Mouse (Mus musculus): ENCODE measurements at regions not wholly inside any gene's neighbourhood (a gene's known extent, or its start where the extent isn't known, plus 50 kb on each side); places are given as distances from the start of the nearest gene placed in this dataset.

DNA sequence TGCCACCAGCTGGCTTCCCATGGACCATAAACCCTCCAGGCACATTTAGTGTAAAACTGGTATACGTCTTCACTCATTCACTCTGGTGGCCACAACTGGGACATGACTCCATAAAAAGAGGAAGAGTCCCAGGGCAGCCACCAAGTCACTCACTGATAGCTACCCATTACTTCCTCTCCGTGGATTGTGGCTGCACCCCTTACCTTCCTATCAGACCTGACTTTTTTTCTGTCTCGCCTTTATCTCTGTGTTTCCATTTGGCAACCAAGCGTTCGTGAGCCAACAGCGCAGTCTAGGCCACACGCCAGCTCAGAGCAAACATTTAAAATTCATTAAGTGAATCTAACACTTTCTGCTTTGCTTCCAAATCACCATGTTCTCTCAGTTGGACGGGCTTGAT is 53.9 kb upstream of the Slc44a1 start:
- no peak for DNase-seq (ENCODE audit: low read depth, low spot score)

DNA sequence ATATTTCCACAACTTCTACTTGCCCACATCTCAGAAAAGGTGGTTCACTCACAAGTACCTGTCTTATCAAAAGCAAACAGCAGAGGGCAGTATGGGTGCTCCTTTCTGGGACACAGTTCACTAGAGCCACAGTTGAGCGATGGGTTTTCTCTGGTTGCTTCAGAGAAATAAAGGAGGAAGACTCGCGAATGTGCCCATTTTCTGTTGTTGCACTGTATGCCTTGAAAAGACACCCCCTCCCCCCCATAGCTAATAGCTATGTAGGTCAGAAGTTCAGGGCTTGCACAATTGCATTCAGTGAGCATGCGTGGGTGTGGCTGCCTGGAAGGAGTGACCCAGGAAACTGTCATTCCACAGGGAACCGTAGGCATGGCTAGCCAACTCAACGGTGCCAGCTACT is 55.5 kb upstream of the Slc44a1 start:
- DNase-seq (ENCODE audit: low read depth, low spot score): peak; percentile 69

DNA sequence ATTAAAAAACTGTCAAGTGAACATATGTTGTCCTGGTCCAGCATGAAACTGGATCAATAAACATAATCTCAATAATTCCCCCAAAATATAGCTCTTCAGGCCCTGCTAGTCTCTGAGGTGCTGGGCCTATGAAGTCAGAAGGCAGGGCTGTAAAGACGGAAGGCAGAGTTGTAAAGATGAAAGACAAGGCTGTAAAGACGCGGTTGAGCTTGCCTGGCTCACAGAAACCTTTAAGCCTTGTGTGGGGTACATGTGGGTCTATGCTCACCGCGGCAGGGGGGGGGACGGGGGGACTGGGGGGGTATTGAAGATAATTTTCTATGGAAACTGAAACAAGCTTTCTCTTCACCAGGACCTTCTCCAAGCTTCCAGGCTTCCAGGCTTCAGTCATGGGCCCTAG is 56.1 kb upstream of the Slc44a1 start:
- DNase-seq (ENCODE audit: low read depth, low spot score): no peak

DNA sequence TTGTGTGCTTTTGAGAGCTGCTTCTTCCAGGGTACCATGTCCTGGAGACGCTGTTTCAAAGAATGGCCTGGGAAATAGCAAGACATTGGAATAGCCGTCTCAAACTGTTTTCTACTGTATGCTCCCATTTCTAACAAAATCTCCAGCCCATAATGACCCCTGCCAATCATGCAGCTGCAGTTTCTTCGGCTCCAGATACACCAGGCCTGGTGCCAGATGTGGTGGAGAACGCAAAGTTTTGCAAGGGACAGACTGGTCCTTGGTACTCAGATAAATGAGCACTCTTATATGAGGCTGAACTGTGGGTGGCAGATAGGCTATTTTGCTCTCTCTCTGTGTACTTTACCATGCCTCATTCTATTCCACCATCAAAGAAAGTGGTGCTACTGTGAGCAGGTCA is 58.2 kb upstream of the Slc44a1 start:
- no peak for DNase-seq (ENCODE audit: low read depth, low spot score)

DNA sequence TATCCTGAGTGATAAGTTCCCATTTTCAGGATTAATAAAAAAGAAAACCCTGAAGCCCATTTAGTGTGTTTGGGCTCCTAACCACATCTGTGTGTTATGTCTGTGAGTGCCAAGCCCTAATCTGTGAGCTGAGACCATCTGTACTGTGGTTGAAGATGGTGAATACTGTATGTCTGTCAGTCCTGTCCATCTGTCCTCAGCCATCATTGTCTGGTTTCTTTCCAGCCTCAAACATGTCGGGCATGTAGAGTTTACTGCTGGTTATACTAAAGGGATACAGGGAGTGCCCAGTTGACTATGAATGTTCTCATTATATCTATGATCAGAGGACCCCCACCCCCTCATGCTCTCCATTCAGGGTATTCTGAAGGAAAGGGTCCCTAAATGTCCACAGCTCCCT is 60.4 kb upstream of the Slc44a1 start:
- no peak for DNase-seq (ENCODE audit: low read depth, low spot score)

DNA sequence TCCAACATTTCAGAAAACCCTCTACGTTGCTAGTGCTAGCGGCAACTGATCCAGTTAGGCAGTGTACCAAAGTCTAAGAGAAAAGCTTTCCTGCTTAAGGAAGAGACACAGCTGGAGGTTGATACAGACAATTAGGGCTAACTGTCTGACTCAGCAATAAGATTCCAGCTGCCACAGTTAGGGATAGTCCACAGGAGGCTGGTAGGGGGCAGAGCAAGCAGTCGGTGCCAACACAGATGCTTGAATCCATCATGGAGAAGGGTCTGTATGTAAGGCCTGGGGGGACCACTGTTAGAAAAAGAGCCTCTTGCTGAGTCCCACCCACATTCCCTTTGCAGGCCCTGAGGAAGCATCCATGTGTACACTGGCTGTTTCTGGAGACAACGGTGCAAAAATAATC is 63.2 kb upstream of the Slc44a1 start:
- DNase-seq (ENCODE audit: low read depth, low spot score): no peak

DNA sequence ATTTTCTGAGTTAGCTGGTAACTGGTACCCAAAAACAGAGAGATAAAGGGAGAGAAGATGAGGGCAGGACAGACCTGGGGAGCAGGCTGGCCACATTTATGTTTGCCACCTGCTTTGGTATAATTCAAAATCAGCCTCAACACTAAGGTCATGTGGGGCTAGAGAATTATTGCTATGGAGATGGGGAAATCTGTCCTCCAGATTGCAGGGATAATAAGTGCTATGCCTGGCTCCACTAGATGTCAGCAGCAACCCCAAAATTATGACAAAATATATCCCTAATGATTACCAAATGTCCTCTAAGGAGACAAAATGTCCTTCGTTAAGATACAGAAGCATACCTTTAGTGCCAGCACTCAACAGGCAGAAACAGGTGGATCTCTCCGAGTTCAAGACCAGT is 83.8 kb upstream of the Slc44a1 start:
- no peak for DNase-seq (ENCODE audit: low read depth, low spot score)

DNA sequence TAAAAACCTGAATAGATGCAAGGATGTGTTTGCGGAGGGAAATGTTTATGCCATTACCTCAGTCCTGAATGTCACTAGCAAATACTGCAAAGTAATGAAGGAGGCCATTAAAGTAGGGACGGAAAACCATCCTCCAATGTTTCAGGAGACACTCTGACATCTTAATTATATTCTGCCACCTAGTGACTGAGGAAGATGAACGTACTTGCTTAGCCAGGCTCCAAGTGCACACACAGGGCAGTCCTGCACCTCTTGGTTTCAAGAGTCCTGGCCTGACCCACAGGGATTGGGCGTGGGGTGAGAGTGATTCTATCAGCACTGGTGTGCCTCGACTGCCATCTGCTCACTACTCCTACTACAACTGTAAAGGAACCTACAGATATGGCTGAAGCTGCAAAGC is 85.3 kb upstream of the Slc44a1 start:
- no peak for DNase-seq (ENCODE audit: low read depth, low spot score)

DNA sequence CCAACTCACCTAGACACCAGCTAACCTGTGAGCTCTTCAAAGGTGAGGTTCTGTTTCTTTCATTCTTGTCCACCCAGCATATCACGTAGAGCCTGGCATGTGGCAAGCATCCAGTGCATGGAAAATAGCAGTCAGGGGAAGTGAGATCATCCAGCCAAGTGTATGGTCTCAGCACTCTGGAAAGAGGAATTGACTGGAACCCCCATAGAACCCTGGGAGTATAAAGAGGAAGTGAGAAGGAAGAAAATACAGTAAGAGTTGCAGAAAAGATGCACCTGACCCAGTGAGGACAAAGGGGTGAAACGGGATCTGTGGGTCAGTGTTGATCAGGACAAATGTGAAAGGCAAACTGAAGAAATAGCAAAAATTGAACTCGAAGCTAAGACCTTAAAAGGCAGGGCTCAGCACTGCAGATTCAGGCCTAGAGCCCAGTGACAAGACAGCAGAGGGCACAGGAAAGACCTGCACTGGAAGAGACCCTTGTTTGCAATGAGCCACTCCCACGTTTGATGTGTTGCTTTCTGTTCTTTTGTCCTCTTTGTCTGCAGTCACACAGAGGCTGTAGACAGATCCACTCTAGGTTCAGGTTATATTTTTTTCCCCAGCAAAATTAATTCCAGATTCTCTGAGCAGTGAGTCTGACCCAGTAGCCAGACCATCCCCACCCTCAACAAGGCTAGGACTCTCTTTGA is 86.7 kb upstream of the Slc44a1 start:
- DNase-seq (ENCODE audit: low read depth, low spot score): no peak

DNA sequence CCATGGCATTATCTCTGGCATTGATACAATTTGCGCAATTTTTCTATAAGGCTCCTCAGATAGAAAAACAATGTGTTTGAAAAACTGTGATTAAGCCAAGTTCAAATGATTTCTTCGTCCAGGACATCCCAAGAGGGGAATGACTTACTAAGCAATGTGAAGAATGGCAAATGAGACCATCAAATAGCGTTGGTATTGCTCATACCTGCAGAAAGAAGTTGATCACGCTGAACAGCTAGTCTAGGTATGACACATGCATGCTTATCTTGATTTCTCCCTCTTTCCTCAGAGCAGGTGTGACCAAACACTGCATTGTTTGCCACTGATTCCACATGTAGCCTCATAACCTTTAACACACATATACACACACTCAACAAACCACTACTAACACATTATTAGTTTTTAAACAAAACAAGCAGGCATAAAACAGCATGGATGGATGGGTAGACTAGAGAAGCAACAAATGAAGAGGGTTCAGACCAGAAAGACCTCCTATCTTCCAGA is 89.1 kb upstream of the Slc44a1 start:
- DNase-seq (ENCODE audit: low read depth, low spot score): no peak

DNA sequence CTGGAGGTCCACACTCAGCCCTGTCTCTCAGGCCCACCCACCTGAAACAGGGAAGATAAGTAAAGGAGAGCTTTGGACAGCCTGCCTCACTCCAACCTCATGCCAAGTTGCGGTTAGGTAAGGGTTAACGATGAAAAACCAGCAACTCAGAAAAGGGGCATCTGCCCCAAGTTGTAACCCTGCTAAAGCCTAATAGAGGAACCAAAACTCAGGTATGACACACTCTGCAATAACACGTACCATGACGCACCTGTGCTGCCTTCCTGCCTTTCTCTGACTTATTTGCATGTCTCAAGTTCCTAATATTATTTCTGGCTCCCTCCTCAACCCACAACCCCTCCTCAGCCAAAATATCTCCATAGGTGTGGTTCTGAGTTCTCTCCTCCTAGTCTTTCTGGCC is 94.9 kb upstream of the Slc44a1 start:
- DNase-seq (ENCODE audit: low read depth, low spot score): no peak

DNA sequence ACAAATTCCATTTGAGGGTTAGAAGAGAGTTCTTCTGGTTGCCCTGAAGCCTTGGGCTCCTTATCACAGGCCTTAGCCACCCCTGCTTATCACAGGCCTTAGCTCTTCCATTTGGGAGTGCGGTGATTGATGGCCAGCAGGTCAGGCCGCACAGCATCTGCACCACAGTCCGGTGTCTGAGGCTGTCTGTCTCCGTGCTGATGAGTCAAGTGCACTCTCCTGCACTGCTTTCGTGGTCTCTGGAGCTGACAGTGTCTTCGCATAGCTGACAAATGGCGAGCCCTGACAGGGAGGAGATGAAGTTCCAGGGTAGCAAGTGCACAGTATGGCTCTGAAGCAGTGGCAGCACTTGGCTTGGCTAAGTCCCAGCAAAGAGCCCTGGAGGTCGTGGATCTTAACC is 95.7 kb upstream of the Slc44a1 start:
- DNase-seq (ENCODE audit: low read depth, low spot score): no peak

DNA sequence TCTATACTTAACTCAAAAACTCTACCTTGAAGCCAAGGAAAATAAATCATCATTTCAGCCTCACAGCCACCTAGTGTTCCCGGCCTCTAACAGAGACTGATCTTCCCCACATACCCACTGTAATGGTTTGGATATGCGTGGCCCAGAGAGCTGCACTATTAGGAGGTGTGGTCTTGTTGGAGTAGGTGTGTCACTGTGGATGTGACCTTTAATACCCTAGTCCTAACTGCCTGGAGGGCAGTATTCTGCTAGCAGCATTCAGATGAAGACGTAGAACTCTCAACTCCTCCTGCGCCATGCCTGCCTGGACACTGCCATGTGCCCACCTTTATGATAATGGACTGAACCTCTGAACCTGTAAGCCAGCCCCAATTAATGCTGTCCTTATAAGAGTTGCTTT is 99.0 kb upstream of the Slc44a1 start:
- no peak for DNase-seq (ENCODE audit: low read depth, low spot score)

DNA sequence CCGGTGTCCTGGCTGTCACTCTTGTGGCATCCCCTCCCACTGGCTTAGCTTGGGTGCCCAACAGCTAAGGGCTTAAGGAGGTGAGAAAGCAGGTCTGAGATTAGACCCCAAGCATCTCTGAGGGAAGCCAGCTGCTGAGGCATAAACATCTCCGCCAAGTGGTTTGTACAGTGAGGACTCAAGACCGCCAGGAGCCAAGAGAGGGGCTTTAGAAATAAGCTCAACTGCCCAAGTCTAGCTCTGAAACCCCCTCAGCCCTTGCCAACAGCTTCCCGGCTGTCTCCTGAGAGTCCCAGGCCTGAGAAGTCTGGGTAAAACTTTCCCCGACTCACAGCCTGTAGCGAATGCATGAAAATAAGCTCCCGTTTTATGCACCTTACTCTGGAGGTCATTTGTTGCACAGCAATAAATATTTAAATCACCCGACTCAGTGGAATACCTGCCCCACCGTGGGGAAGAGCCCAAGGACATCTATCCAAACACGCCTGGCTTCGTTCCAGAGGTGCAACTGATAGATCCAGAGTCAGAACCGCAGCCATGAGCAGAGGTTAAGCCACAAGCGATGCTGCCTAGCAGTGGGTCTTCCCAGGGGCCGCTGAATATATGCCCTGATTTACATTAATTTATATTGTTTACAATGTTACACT is 100.1 kb upstream of the Slc44a1 start:
- no peak for DNase-seq (ENCODE audit: low read depth, low spot score)

DNA sequence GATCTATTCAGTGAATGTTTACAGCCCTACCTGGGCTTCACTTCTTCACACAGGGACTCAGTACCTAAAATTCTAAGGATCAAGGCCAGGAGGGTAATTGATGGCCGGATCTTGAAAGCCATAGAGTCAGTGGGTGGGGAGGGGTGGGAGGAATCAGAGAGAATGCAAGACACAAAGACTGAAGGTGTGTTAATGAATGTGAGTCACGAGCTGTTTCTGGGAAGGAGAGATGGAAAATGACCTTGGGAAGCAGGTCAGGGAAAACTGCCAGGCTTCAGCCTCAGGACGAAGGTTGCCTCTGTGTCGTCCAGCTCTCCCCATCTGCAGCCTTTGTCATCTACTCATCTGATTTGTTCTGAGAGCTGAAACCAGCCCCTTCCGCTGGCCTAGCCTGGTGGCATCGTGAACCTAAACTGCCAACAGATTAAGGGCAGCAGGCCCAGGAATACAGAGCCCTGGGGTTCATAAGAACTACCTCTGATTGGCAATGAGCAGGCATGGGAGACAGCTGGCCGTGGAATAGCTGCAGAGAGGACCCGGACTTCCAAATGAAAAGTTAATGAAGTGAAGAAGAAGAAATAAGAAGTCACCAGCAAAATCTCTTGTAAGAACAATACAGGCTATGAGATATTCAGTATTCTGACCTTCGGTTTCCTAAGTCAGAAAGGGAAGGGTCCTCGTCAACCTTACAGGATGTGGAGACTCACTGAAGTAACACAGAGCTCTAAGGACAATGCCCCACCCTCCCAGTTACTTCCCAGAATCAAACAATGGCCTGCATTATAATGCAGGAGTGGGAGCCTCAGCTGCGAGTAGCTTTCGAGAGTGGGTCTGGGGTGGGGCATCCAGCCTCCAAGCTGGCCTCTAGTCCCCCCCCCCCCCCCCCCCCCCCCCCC is 100.8 kb upstream of the Slc44a1 start:
- DNase-seq (ENCODE audit: low read depth, low spot score): no peak

DNA sequence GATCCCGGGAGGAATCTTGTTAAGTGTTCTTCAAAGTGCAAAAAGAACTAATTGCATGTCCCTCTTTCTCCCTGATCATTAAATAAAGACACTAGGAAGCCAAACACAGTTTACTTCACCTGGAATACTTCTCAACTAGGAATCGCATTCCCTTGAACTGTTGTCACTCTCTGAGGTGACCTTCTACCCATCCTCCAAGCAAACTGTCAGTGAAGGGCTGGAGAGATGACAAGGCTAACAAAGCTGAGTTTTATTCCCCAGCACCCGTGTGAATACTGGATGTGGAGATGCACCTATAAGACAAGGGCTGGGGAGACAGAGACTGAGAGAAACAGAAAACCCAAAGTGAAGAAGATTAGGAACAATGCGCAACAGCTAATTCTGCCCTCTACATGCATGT is 101.7 kb upstream of the Slc44a1 start:
- DNase-seq (ENCODE audit: low read depth, low spot score): no peak

DNA sequence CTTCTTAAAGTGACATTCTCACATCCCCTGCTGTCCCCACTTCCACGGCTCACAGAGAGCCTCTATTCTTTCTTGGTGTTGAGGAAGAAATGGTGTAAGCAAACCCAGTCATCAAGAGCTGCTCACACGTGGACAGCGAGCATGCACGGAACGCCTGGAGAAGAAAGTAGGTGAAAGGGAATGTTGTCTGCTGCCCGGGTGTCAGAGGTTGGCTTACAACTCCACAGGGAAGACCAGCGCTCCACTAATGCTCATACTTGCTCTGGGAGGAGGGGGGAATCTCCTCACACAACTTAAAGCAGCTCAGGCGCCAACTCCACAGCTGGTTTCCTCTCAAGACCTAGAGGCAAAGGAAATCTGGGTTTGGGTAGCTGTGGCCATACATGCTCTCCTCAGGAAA is 102.4 kb upstream of the Slc44a1 start:
- DNase-seq (ENCODE audit: low read depth, low spot score): no peak

DNA sequence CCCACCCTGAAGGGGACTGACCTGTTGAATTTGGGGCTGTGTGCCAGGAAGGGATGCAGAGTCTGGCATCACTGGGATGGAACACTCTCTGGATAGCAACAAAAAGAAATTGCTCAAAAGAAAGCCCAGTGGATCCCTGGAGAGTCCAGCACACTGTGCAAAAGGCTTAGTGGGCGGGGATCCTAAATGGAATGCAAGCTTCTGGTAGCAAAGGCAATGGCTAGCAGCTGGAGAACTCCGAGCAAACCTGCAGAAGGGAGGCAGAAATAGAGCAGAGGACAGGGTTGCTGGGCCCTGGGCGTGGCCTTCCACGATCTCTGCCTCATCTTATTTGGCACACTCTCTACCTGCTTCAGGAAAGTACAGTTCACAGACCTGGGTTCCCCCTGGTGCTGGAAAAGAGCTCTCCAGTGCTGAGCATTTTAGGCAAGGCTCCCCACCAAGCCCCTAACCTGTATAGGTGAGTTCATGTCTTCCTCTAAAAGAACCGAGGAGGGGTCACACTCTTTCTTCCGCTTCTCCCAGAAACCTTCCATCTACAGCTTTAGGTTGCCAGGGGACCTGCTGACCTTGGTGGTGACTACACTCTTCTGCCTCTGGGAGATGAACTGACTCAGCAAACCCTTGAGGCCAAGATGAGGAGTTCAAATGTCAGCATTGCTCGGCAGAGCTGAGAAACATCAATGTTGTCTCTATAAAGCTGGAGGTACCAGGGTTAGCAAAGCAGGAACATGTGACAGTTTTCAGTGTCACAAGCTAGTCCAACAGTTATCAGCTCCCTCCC is 112.6 kb upstream of the Slc44a1 start:
- DNase-seq (ENCODE audit: low read depth, low spot score): no peak

DNA sequence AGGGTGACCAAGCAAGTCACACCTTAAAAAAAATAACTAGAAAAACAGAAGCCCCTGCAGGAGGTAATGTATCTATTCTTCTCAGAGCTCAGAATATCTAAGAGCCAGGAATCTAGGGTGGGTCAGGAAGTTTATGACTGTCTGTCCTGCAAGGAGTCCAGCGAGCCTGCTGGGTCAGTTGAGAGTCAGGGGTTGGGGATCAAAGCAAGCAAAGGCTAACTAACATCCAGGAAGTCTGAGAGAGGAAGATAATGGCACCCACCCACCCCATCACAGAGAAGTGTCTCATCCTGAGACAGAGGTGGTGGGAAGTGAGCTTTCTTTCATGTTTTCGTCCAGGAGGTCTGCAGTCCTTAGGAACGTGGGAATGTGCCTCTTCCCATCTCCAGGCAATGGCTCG is 116.4 kb upstream of the Slc44a1 start:
- no peak for DNase-seq (ENCODE audit: low read depth, low spot score)

DNA sequence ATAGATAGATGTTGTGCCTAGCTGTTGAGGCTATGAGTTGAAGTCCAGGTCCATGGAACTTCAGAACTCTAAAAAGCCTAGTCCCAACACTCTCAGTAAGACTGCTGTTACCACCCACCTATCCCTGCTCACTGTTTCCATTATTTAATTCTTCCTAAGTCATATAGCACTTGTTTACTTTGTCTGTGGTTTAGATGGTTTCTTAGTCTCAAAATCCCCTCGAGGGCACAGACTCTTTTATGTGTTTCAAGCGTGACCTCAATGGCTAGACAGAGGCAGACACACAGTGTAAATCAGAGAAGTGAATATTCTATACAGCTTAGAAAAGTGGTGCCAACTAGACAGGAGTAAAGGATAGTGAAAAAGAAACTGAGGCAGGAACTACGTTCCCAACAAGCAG is 117.0 kb upstream of the Slc44a1 start:
- no peak for DNase-seq (ENCODE audit: low read depth, low spot score)

DNA sequence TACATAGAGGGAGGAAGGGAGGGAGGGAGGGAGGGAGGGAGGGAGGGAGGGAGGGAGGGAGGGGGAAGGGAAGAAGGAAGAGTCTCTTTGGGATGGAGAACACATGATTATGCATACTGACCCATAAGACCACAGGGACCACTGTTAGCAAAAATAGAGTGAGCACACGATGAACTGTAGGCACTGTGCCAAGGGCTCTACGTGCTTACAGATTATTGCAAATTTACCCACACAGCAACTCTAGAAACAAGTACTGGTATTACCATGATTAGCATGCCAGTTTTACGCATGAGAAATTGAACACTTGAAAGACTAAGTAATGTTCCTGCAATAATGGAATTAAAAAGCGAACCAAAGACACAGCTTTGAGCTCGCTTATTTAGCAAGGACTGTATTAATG is 117.7 kb upstream of the Slc44a1 start:
- no peak for DNase-seq (ENCODE audit: low read depth, low spot score)
